Mouse (Mus musculus) megakaryocyte, adult 5-6 weeks (primary cell): ENCODE measurements around the gene Mrpl32. TPM values are rescaled to one million over a fixed set of nuclear protein-coding genes. Genes with fewer than 3 reads are reported as not detected.

Source experiments
- ATAC-seq: 2 replicates; pipeline ENCODE4 v1.8.0; 2016; ENCODE audit warnings: mild to moderate bottlenecking, inconsistent platforms; ENCODE audit not compliant: poor library complexity, severe bottlenecking
- total RNA-seq, 2 experiments: library from RNA; stranded (forward) in 1 of 2; stranded (reverse) in 1 of 2; fragments of 153-499, 151-499 nt in 1 of 2; fragments of 221-1000, 200-1000 nt in 1 of 2; gene quantifications; 2 replicates each; pipeline versions ENCODE4 v1.2.3 to v1.2.4; 2015 to 2017

The Mrpl32 gene
- total RNA-seq (2015) (54.7 and 55.8 TPM in 2 replicates), total RNA-seq (2017) (75.8 and 101 TPM in 2 replicates)

GRCm38 (mm10) chr13:14612926-14613529 is at the start of gene Mrpl32, which contains the start of gene Psma2:
Gene Mrpl32 (minus strand): TSS chr13:14613165.
Gene Psma2 (plus strand): TSS chr13:14613240.
- peak; percentile 96 for ATAC-seq

DNA sequence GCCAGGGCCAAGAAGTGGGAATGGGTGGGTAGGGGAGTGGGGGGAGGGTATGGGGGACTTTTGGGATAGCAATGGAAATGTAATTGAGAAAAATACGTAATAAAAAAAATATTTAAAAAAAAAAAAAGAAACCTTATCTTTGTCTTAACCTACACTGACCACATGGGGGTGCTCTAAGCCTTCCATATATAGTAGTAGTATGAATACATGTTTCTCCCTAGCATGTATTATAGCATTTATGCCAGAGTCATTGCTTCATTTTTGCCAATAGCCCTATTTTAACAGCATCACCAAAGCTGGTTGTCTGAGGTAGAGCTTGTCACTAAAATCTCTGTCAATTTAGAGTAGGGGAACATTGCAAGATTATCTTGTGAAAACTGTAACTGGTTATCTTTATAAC is 36.3 kb upstream of the Mrpl32 start:
- peak; percentile 75 for ATAC-seq

DNA sequence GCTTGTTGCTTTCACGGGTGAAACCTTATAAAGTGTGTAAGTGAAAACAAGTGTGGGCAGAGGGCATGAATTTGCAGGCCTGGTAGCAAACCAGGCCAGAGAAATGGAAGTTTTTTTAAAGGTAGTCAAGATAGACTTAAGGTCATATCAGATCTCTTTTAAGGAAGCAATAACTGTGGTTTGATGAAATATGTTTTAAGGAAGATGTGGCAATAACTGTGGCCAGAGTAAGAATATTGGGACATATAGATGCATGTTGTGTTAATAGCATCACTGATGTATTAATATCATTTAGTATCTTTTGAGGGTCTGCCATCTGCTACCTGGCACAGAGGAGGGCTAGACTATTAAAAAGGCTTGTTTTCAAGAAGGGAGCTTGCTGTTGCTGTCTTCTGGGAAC is 27.0 kb upstream of the Mrpl32 start:
- ATAC-seq: peak; percentile 94

- peak; percentile 99 for ATAC-seq
Measured at GRCm38 (mm10) chr13:14629726-14630641, 17.0 kb upstream of the Mrpl32 start, which contains the start of gene AW209491. Gene AW209491 (plus strand): TSS chr13:14630154.

DNA sequence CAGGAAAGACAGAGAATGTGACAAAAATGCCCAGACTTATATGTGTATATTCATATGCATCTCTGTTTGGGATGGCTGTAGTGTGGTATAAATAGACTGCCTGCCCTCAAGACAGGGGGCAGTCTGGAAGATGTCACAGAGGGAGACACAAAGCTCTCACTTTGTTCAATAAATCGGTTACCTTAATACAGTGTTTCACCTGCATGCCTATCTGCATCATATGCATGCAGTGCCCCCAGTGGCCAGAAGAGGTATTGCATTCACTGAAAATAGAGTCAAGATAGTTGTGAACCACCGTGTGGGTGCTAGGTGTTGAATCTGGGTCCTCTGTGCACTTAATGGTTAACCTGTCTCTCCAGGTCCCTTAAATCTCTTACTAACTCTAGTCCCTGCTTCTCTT is 5.8 kb upstream of the Mrpl32 start:
- peak; percentile 99 for ATAC-seq

GRCm38 (mm10) chr13:14613553-14613952 is 588 bp upstream of the Mrpl32 start:
- peak; percentile 11; the same call in 1 of the 2 replicates for ATAC-seq

DNA sequence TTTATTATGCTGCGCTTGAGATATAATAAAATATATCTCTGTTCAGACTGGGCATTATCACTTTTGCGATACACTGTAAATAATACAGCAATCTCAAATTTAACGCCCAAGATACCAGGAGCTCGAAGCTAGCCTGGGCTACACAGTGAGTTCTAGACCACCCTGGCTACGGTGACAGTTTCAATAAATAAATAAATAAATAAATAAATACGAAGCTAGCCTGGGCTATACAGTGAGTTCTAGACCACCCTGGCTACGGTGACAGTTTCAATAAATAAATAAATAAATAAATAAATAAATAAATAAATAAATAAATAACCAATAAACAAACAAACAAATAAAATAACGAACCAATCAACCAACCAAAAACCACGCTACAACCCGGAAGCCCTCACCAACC is 502 bp downstream of the Mrpl32 start:
- no peak for ATAC-seq

- ATAC-seq: no peak
Measured at GRCm38 (mm10) chr13:14607616-14608015, 5.3 kb downstream of the Mrpl32 start.

DNA sequence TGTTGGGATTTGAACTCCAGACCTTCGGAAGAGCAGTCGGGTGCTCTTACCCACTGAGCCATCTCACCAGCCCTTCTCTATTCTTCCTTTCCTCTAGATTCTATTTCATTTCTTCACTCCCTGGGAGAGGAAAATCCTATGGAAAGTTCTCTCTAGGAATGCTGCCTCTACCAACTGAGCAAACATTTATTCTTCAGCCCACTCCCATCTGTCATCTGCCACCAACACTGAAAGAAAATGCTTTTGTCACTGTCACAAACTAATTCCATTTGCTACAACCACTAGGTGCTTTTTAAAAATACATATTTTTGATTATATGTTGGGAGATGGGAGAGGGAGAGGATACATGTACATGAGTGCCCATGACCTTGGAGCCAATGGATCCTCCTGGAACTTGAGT is 10.2 kb downstream of the Mrpl32 start:
- no peak for ATAC-seq

GRCm38 (mm10) chr13:14580392-14580791 is 32.6 kb downstream of the Mrpl32 start:
- no peak for ATAC-seq

- ATAC-seq: no peak
Measured at GRCm38 (mm10) chr13:14574128-14574527, 38.8 kb downstream of the Mrpl32 start.

DNA sequence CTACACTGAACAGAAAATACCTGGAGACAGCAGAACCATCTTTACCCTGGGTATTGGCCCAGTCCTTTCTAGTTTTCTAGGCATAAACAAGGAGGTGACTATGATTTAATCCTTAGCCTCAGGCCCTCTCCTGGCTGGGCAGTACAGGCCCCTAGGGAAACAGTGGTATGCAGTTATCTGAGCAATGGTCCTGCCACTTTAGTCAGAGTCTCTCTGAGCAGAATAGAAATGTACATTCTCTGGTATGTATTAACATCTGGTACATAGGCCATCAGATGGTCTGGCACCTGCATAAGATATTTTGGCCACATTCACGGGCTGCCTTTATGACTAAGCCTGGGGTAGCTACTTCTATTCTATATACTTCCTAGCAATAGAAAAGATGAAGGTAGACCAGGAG is 51.6 kb downstream of the Mrpl32 start:
- no peak for ATAC-seq

Other genes starting within 250 kb of the Mrpl32 start
- not detected in 2 replicates for gene Hecw1, start 89.9 kb downstream of the Mrpl32 start, total RNA-seq (2015)
- gene Hecw1, start 89.9 kb downstream of the Mrpl32 start, total RNA-seq (2017): not detected in 2 replicates
- 121 and 143 TPM in 2 replicates for gene Psma2, start 75 bp upstream of the Mrpl32 start, total RNA-seq (2015)
- gene Psma2, start 75 bp upstream of the Mrpl32 start, total RNA-seq (2017): 92.6 and 98.2 TPM in 2 replicates
- 4.6 and 4.7 TPM in 2 replicates for gene AW209491, start 17.0 kb upstream of the Mrpl32 start, total RNA-seq (2015)
- gene AW209491, start 17.0 kb upstream of the Mrpl32 start, total RNA-seq (2017): 6.9 and 7.8 TPM in 2 replicates